Mouse (Mus musculus) E14TG2a.4 (cell line): ENCODE data around the gene Rd3.

Experiments
- H3K27me3 ChIP-seq: 2 replicates; pipeline ENCODE4 v1.6.1; 2014; ENCODE audit warnings: low read length, control low read depth; ENCODE audit not compliant: insufficient read depth
- H3K36me3 ChIP-seq: 2 replicates; pipeline ENCODE4 v1.6.1; 2014; ENCODE audit warnings: low read length, control low read depth; ENCODE audit not compliant: insufficient read depth
- H3K4me1 ChIP-seq: replicated peaks from 2 replicates; pipeline ENCODE4 v1.6.1; 2014; ENCODE audit warnings: low read depth, low read length, control low read depth
- H3K4me3 ChIP-seq: replicated peaks from 2 replicates; pipeline ENCODE4 v1.5.1; 2014; ENCODE audit warnings: mild to moderate bottlenecking, low read length
- H3K9me3 ChIP-seq: 2 replicates; pipeline ENCODE4 v1.6.1; 2014; ENCODE audit warnings: low read length, control low read depth
- CTCF ChIP-seq: conservative IDR thresholded peaks from 2 replicates; pipeline ENCODE4 v1.5.1; 2014; ENCODE audit warnings: low read length
- NANOG ChIP-seq: IDR thresholded peaks from 2 replicates; pipeline ENCODE4 v1.6.1; 2014; ENCODE audit warnings: borderline replicate concordance, low read length, mixed read lengths
- POU5F1 ChIP-seq: IDR thresholded peaks from 2 replicates; pipeline ENCODE4 v1.6.1; 2014; ENCODE audit warnings: low read length, borderline replicate concordance

The Rd3 gene

DNA sequence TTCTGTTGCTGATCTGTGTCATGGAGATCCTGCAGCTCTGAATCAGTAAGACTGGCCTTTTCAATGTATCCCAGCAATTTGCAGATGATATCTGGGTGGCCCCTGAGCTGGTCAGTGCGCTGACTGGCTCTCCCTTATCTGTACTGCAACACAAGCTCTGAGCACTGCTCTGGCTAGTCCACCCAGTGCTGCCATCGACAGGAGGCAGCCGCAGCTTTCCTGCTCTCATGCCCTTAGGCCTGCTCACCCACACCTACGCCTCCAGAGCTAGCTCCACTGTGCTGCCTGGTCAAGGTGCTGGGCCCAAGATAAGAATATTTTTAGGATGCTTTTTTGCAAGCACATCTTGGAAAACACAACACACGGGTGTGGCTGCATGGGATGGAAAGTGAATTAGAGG, 17.3 kb downstream of the Rd3 start:
- no peak for TF ChIP-seq POU5F1
- no peak for TF ChIP-seq CTCF
- no peak for TF ChIP-seq NANOG
- Histone ChIP-seq H3K4me1 (peaks cover 13% of the 10 kb centered on the region), H3K36me3 (no peaks in the 10 kb centered on the region), H3K27me3 (no peaks in the 10 kb centered on the region; the same call in 1 of the 2 replicates), H3K4me3 (no peak overlapping the region), H3K9me3 (no peaks in the 10 kb centered on the region)

GRCm38 (mm10) chr1:191995488-191995887, 18.3 kb downstream of the Rd3 start:
- H3K27me3 ChIP-seq: no peaks in the 10 kb centered on the region; the same call in 1 of the 2 replicates
- no peaks in the 10 kb centered on the region for H3K9me3 ChIP-seq
- no peak overlapping the region for H3K4me3 ChIP-seq
- H3K4me1 ChIP-seq: peaks cover 13% of the 10 kb centered on the region
- H3K36me3 ChIP-seq: no peaks in the 10 kb centered on the region
- no peak for TF ChIP-seq NANOG
- TF ChIP-seq CTCF: peak; percentile 76

DNA sequence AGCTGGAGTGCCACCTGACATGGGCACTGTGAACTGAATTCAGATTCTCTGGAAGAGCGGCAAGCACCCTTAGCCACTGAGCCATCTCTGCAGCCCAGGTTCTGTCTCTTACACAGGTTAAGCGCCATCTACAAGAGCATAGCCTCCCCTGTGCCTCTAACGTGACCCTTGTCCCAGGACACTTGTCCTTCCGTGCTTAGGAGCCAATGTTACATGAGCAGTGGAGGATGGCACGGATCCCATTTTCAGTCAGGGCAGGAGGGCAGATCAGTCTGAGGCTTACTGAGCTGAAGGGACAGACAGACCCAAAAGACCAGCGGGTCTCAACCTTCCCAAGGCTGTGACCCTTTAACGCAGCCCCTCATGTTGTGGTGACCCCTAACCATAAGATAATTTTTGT, 18.7 kb downstream of the Rd3 start:
- H3K27me3 ChIP-seq: no peaks in the 10 kb centered on the region; the same call in 1 of the 2 replicates
- no peak overlapping the region for H3K4me3 ChIP-seq
- peaks cover 13% of the 10 kb centered on the region for H3K4me1 ChIP-seq
- H3K9me3 ChIP-seq: no peaks in the 10 kb centered on the region
- H3K36me3 ChIP-seq: no peaks in the 10 kb centered on the region
- TF ChIP-seq POU5F1 (no peak), NANOG (no peak), CTCF (no peak)

DNA sequence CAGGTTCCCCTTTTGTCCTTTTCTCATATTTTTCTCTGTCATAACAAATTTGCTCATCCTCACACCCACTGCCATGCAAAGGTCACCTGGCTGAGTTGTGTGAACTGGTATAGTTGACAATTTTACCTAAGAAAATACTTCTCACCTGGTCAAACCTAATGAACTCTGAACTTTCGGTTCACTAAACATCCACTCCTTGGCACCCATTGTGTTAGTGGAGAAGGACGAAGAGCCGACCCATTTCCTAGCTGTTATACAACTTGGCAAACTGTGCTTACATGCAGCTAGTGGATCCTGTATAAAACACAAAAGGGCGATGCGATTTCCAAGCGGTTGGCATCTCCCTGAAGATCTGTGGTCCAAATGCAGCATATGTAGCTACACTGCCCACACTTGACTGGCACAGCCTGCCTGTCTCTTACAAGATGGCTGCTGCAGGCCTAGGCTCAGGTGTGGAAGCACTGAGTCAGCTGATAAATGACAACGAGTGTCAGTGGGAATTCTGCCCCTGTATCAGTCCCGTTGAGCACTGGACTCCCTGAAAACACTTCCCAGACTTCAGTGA, 19.5 kb downstream of the Rd3 start:
- no peak for TF ChIP-seq NANOG
- no peak for TF ChIP-seq POU5F1
- no peak for TF ChIP-seq CTCF
- H3K9me3 ChIP-seq: no peaks in the 10 kb centered on the region
- no peak overlapping the region for H3K4me3 ChIP-seq
- H3K27me3 ChIP-seq: no peaks in the 10 kb centered on the region; the same call in 1 of the 2 replicates
- peaks cover 13% of the 10 kb centered on the region for H3K4me1 ChIP-seq
- no peaks in the 10 kb centered on the region for H3K36me3 ChIP-seq

GRCm38 (mm10) chr1:191999022-191999421, 21.9 kb downstream of the Rd3 start:
- Histone ChIP-seq H3K27me3 (no peaks in the 10 kb centered on the region; the same call in 1 of the 2 replicates), H3K36me3 (no peaks in the 10 kb centered on the region), H3K9me3 (no peaks in the 10 kb centered on the region), H3K4me3 (no peak overlapping the region), H3K4me1 (peaks cover 7% of the 10 kb centered on the region; the same call in 1 of the 2 replicates)
- TF ChIP-seq NANOG: no peak
- TF ChIP-seq CTCF: no peak
- TF ChIP-seq POU5F1: no peak
